Mouse (Mus musculus) ovary, postnatal 36 days (tissue): Measurements from ENCODE around the gene Gm5155.
"Not testable (repeated sequence)": the region's sequence is repeated elsewhere in the genome, so short reads cannot be mapped to it uniquely, and the experiment has no call there.

Experiments used
- DNase-seq: peaks from one replicate; pipeline ENCODE4 v3.0.0; 2022; ENCODE audit warnings: low spot score, mixed read lengths

Gene Gm5155

GRCm38 (mm10) chr7:17871467-17871866, at the start of gene Gm5155:
Gene Gm5155 (plus strand): TSS chr7:17871767.
- DNase-seq, result no peak

GRCm38 (mm10) chr7:17870776-17871175, 791 bp upstream of the Gm5155 start:
- no peak for DNase-seq

GRCm38 (mm10) chr7:17895341-17895740, 23.8 kb downstream of the Gm5155 start:
- not testable (repeated sequence) for DNase-seq

GRCm38 (mm10) chr7:17903146-17903915, 31.8 kb downstream of the Gm5155 start:
- DNase-seq, result no peak
